Mouse (Mus musculus) heart, embryonic 11.5 days (tissue): ENCODE measurements around the gene Thy1. TPM values are rescaled to one million over a fixed set of nuclear protein-coding genes. Genes with fewer than 3 reads are reported as not detected.

Experiments
- ATAC-seq: fragments of 200-750 bp; cut with Nextera tagmentation; replicated peaks from 2 replicates; pipeline ENCODE4 v1.8.0; 2017; ENCODE audit warnings: moderate library complexity; ENCODE audit not compliant: insufficient number of reproducible peaks, low FRiP score, low TSS enrichment
- H3K27ac ChIP-seq: fragments of 300-500 bp; sonication (generic); 2 replicates; pipeline ENCODE4 v1.5.1; 2014; ENCODE audit warnings: mild to moderate bottlenecking, low read depth, low read length
- H3K27me3 ChIP-seq: fragments of 300-500 bp; sonication (generic); 2 replicates; pipeline ENCODE4 v1.6.1; 2014; ENCODE audit warnings: mild to moderate bottlenecking, low read length, mixed read lengths; ENCODE audit not compliant: control insufficient read depth, insufficient read depth
- H3K36me3 ChIP-seq: fragments of 300-500 bp; sonication (generic); 2 replicates; pipeline ENCODE4 v1.6.1; 2014; ENCODE audit warnings: mild to moderate bottlenecking, low read length, moderate library complexity, mixed read lengths; ENCODE audit not compliant: control insufficient read depth, insufficient read depth
- H3K4me1 ChIP-seq: fragments of 300-500 bp; sonication (generic); 2 replicates; pipeline ENCODE4 v1.6.1; 2014; ENCODE audit warnings: low read length; ENCODE audit not compliant: control insufficient read depth, insufficient read depth
- H3K4me2 ChIP-seq: fragments of 300-500 bp; sonication (generic); 2 replicates; pipeline ENCODE4 v1.6.1; 2014; ENCODE audit warnings: mild to moderate bottlenecking, moderate library complexity
- H3K4me3 ChIP-seq: fragments of 300-500 bp; sonication (generic); 2 replicates; pipeline ENCODE4 v1.5.1; 2014; ENCODE audit warnings: low read depth, low read length
- H3K9ac ChIP-seq: fragments of 300-500 bp; sonication (generic); 2 replicates; pipeline ENCODE4 v1.6.1; 2014; ENCODE audit warnings: mild to moderate bottlenecking, low read depth, low read length, moderate library complexity
- H3K9me3 ChIP-seq: fragments of 300-500 bp; sonication (generic); replicated peaks from 2 replicates; pipeline ENCODE4 v1.6.1; 2016; ENCODE audit warnings: low read length; ENCODE audit not compliant: control insufficient read depth
- WGBS: fragments of 180-500 bp; shearing (Covaris S2); extraction: QIAGEN DNeasy Blood & Tissue Kit; methylation state at CpG from one replicate; pipeline ENCODE4 v1.1.7; 2014; ENCODE audit not compliant: insufficient replicate concordance; 5-methylcytosine and 5-hydroxymethylcytosine counted together
- polyA plus RNA-seq: library from polyadenylated mRNA; unstranded; fragments of >200 nt; fragmentation: Nextera tagmentation; extraction: Ambion mirVana; gene quantifications from 2 replicates; pipeline ENCODE4 v1.2.1, GENCODE M21; 2014

Gene Thy1
- polyA plus RNA-seq, 1 experiment from 2014 or later: 0.86 TPM

DNA sequence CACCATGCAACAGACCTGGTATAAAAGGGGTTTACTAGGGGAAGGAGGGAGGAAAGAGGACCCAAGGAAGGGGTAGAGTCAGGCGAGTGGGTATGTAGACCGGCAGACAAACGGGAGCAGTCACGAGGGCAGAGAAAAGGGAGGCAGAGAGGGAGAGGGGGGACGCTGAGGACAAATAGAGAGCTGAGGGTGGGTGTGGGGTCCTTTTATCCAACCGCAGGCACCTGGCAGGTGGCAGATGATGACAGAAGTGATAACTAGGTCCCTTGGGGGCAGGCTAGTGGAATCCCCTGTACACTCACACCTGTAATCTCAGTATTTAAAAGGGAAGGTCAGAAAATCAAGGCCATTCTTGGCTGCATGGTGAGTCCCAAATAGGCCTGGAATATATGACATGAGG is 31.0 kb upstream of the Thy1 start:
- ATAC-seq: no peak
- no peak overlapping the region for H3K4me2 ChIP-seq
- no peak overlapping the region for H3K4me3 ChIP-seq
- no peak overlapping the region for H3K27ac ChIP-seq
- no peaks in the 10 kb centered on the region for H3K36me3 ChIP-seq
- H3K27me3 ChIP-seq: no peaks in the 10 kb centered on the region
- H3K4me1 ChIP-seq: no peaks in the 10 kb centered on the region
- no peaks in the 10 kb centered on the region for H3K9me3 ChIP-seq
- no peak overlapping the region for H3K9ac ChIP-seq
- 60% methylated on average over 6 of the region's 6 CpGs for WGBS

GRCm38 (mm10) chr9:44012761-44013301 is 30.4 kb upstream of the Thy1 start:
- Histone ChIP-seq H3K4me1 (no peaks in the 10 kb centered on the region), H3K4me2 (no peak overlapping the region), H3K27me3 (no peaks in the 10 kb centered on the region), H3K27ac (no peak overlapping the region), H3K9ac (no peak overlapping the region), H3K36me3 (no peaks in the 10 kb centered on the region), H3K4me3 (no peak overlapping the region), H3K9me3 (no peaks in the 10 kb centered on the region)
- 30% methylated on average over 8 of the region's 8 CpGs for WGBS
- ATAC-seq: no peak

- no peak for ATAC-seq
- no peaks in the 10 kb centered on the region for H3K4me1 ChIP-seq
- H3K9me3 ChIP-seq: no peaks in the 10 kb centered on the region
- H3K27me3 ChIP-seq: no peaks in the 10 kb centered on the region
- H3K36me3 ChIP-seq: no peaks in the 10 kb centered on the region
- no peak overlapping the region for H3K9ac ChIP-seq
- H3K27ac ChIP-seq: no peak overlapping the region
- no peak overlapping the region for H3K4me3 ChIP-seq
- WGBS: 65% methylated on average over 6 of the region's 6 CpGs
- H3K4me2 ChIP-seq: no peak overlapping the region
These were observed 29.4 kb upstream of the Thy1 start for GRCm38 (mm10) chr9:44013781-44014180.

DNA sequence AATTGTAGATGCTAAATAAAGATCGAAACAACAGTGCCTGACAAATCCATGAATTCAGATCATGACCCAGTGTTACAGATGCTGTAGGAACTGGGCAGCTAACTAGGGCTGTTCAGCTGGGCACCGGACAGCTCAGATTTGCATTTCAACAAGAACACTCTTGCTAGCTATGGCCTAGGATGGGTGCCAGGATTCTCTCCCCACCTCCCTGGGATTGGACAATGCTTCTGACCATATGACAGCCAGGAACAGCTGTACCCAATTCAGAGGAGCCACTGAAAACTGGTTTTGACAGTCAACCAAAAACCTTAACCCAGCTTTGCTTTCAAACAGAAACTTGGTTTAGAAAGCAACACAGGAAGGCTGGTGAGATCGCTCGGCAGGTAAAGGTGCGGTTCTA is 26.9 kb upstream of the Thy1 start:
- ATAC-seq: no peak
- Histone ChIP-seq H3K27me3 (no peaks in the 10 kb centered on the region), H3K9ac (no peak overlapping the region), H3K9me3 (no peaks in the 10 kb centered on the region), H3K4me1 (no peaks in the 10 kb centered on the region), H3K4me3 (no peak overlapping the region), H3K4me2 (no peak overlapping the region), H3K36me3 (no peaks in the 10 kb centered on the region), H3K27ac (no peak overlapping the region)
- WGBS: 83% methylated on average over 5 of the region's 5 CpGs

- no peaks in the 10 kb centered on the region for H3K4me1 ChIP-seq
- H3K36me3 ChIP-seq: no peaks in the 10 kb centered on the region
- H3K9ac ChIP-seq: no peak overlapping the region
- no peaks in the 10 kb centered on the region for H3K9me3 ChIP-seq
- H3K27me3 ChIP-seq: no peaks in the 10 kb centered on the region
- no peak overlapping the region for H3K27ac ChIP-seq
- 77% methylated on average over 5 of the region's 5 CpGs for WGBS
- no peak overlapping the region for H3K4me3 ChIP-seq
- H3K4me2 ChIP-seq: no peak overlapping the region
- ATAC-seq: no peak
These were observed 25.3 kb upstream of the Thy1 start for GRCm38 (mm10) chr9:44017846-44018245.

DNA sequence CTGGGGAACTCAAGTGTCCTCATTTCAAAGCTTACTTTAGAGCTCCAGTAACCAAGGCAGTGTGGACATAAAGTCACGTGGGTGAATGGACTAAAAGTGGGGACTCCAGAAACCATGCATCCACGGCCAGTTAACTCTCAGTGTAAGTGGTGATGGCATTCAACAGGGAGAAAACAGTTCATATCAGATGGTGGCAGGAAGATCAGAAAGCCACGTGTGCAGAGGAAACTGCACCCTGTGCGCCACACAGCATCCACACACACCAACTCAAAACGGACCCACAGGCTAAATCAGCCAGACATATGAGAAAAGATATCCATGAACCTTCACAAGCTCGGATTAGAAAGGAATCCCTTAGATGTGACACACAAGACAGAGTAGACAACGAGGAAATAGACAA is 23.2 kb upstream of the Thy1 start:
- Histone ChIP-seq H3K9ac (no peak overlapping the region), H3K4me1 (no peaks in the 10 kb centered on the region), H3K4me3 (no peak overlapping the region), H3K27me3 (no peaks in the 10 kb centered on the region), H3K27ac (no peak overlapping the region), H3K36me3 (no peaks in the 10 kb centered on the region), H3K4me2 (no peak overlapping the region), H3K9me3 (no peaks in the 10 kb centered on the region)
- 67% methylated on average over 7 of the region's 7 CpGs for WGBS
- no peak for ATAC-seq

- Histone ChIP-seq H3K4me3 (no peak overlapping the region), H3K4me1 (no peaks in the 10 kb centered on the region), H3K27ac (no peak overlapping the region), H3K4me2 (no peak overlapping the region), H3K9me3 (no peaks in the 10 kb centered on the region), H3K36me3 (no peaks in the 10 kb centered on the region), H3K9ac (no peak overlapping the region), H3K27me3 (no peaks in the 10 kb centered on the region)
- 69% methylated on average over 8 of the region's 8 CpGs for WGBS
- ATAC-seq: no peak
These were observed 20.9 kb upstream of the Thy1 start for GRCm38 (mm10) chr9:44022100-44022847.

DNA sequence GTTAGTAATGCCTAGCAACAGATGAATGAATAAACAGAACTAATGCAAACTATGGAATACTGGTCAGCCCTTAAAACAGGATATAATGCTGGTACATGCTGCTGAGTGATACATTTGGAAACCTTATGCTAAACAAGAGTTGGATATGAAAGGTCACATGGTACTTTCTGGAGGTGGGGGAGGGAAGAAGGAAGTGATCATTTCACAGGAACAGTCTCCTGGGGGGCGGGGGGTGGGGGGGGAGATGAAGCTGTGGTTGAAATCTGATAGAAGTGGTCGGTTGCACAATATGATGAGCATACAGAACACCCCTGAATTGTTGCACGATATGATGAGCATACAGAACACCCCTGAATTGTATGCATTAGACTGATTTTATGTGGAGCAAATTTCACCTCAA is 19.1 kb upstream of the Thy1 start:
- 66% methylated on average over 3 of the region's 3 CpGs for WGBS
- no peak overlapping the region for H3K9ac ChIP-seq
- H3K36me3 ChIP-seq: no peaks in the 10 kb centered on the region
- H3K4me1 ChIP-seq: no peaks in the 10 kb centered on the region
- H3K4me2 ChIP-seq: no peak overlapping the region
- no peaks in the 10 kb centered on the region for H3K27me3 ChIP-seq
- H3K9me3 ChIP-seq: no peaks in the 10 kb centered on the region
- no peak overlapping the region for H3K4me3 ChIP-seq
- no peak for ATAC-seq
- no peak overlapping the region for H3K27ac ChIP-seq
